Mouse (Mus musculus) MEL (cell line): ENCODE results near the gene Tgtp2. TPM values are rescaled to one million over a fixed set of nuclear protein-coding genes. Genes with fewer than 3 reads are reported as not detected.
A peak's percentile ranks its signal among the peaks of the same experiment; 100 is the strongest.
"Not testable (repeated sequence)": the region's sequence is repeated elsewhere in the genome, so short reads cannot be mapped to it uniquely, and the experiment has no call there.

ENCODE experiments used
- DNase-seq: peaks from one replicate; pipeline ENCODE4 v3.0.0; 2011; ENCODE audit warnings: low read depth, low spot score
- H3K27ac ChIP-seq: 2 replicates; pipeline ENCODE4 v1.5.1; 2012; ENCODE audit warnings: low read depth, mild to moderate bottlenecking, control low read depth, low read length, moderate library complexity; ENCODE audit not compliant: control insufficient read depth
- H3K27me3 ChIP-seq, 2 experiments: fragments of 150-350 bp in 1 of 2; sonication (generic) in 1 of 2; 2 replicates each; pipeline ENCODE4 v1.6.1; 2012; ENCODE audit warnings: low read length in 2 of 2, mild to moderate bottlenecking in 2 of 2, improper control_type of control experiment in 1 of 2, moderate library complexity in 1 of 2; ENCODE audit not compliant: insufficient read depth in 2 of 2, control insufficient read depth in 1 of 2
- H3K36me3 ChIP-seq, 2 experiments: 2 replicates each; pipeline ENCODE4 v1.6.1; 2012 to 2014; ENCODE audit warnings: low read length in 2 of 2, improper control_type of control experiment in 1 of 2, inconsistent platforms in 1 of 2, mild to moderate bottlenecking in 1 of 2; ENCODE audit not compliant: insufficient read depth in 2 of 2, control insufficient read depth in 1 of 2
- H3K4me1 ChIP-seq, 2 experiments: fragments of 150-350 bp in 1 of 2; sonication (generic) in 1 of 2; 2 replicates each; pipeline ENCODE4 v1.6.1; 2012; ENCODE audit warnings: low read length in 2 of 2, improper control_type of control experiment in 1 of 2, mild to moderate bottlenecking in 1 of 2; ENCODE audit not compliant: insufficient read depth in 2 of 2, control insufficient read depth in 1 of 2
- H3K4me3 ChIP-seq, 2 experiments: fragments of 150-350 bp in 1 of 2; sonication (generic) in 1 of 2; 2 replicates each; pipeline ENCODE4 v1.5.1; 2012; ENCODE audit warnings: low read depth in 2 of 2, low read length in 2 of 2, mild to moderate bottlenecking in 2 of 2, moderate library complexity in 2 of 2, control low read depth in 1 of 2, improper control_type of control experiment in 1 of 2; ENCODE audit not compliant: control insufficient read depth in 1 of 2, insufficient read depth in 1 of 2
- H3K79me2 ChIP-seq: 2 replicates; pipeline ENCODE4 v1.6.1; 2012; ENCODE audit warnings: mild to moderate bottlenecking, low read length, moderate library complexity; ENCODE audit not compliant: control insufficient read depth, poor library complexity, insufficient read depth
- H3K9ac ChIP-seq: 2 replicates; pipeline ENCODE4 v1.6.1; 2012; ENCODE audit warnings: low read depth, mild to moderate bottlenecking, control low read depth, low read length, moderate library complexity; ENCODE audit not compliant: control insufficient read depth, poor library complexity, severe bottlenecking
- H3K9me3 ChIP-seq: fragments of 150-350 bp; sonication (generic); replicated peaks from 2 replicates; pipeline ENCODE4 v1.6.1; 2012; ENCODE audit warnings: mild to moderate bottlenecking, low read length, improper control_type of control experiment, moderate library complexity; ENCODE audit not compliant: insufficient read depth
- CHD1 ChIP-seq: IDR thresholded peaks from 2 replicates; pipeline ENCODE4 v1.6.1; 2012; ENCODE audit warnings: low read depth, mild to moderate bottlenecking, inconsistent platforms, low read length, improper control_type of control experiment
- ELF1 ChIP-seq: IDR thresholded peaks from 2 replicates; pipeline ENCODE4 v1.6.1; 2014; ENCODE audit warnings: low read depth, mild to moderate bottlenecking, inconsistent platforms, low read length, improper control_type of control experiment, moderate library complexity
- EP300 ChIP-seq, 2 experiments: IDR thresholded peaks; 2 replicates each; pipeline ENCODE4 v1.6.1; 2011; ENCODE audit warnings: improper control_type of control experiment in 2 of 2, low read length in 2 of 2, low read depth in 1 of 2, mild to moderate bottlenecking in 1 of 2
- ETS1 ChIP-seq: IDR thresholded peaks from 2 replicates; pipeline ENCODE4 v1.6.1; 2012; ENCODE audit warnings: low read depth, mild to moderate bottlenecking, inconsistent platforms, low read length, improper control_type of control experiment, moderate library complexity
- GABPA ChIP-seq: IDR thresholded peaks from 2 replicates; pipeline ENCODE4 v1.6.1; 2012; ENCODE audit warnings: low read depth, mild to moderate bottlenecking, inconsistent platforms, low read length, improper control_type of control experiment, moderate library complexity
- GATA1 ChIP-seq: IDR thresholded peaks from 2 replicates; pipeline ENCODE4 v1.6.1; 2011; ENCODE audit warnings: low read depth, low read length, improper control_type of control experiment
- JUND ChIP-seq: IDR thresholded peaks from 2 replicates; pipeline ENCODE4 v1.6.1; 2011; ENCODE audit warnings: low read depth, mild to moderate bottlenecking, improper control_type of control experiment, low read length
- MAFK ChIP-seq: IDR thresholded peaks from 2 replicates; pipeline ENCODE4 v1.6.1; 2011; ENCODE audit warnings: low read depth, mild to moderate bottlenecking, low read length, improper control_type of control experiment, borderline replicate concordance
- MAX ChIP-seq: IDR thresholded peaks from 2 replicates; pipeline ENCODE4 v1.6.1; 2011; ENCODE audit warnings: low read length, improper control_type of control experiment
- MAZ ChIP-seq: IDR thresholded peaks from 2 replicates; pipeline ENCODE4 v1.6.1; 2012; ENCODE audit warnings: low read depth, mild to moderate bottlenecking, inconsistent platforms, low read length, improper control_type of control experiment
- MEF2A ChIP-seq: IDR thresholded peaks from 2 replicates; pipeline ENCODE4 v1.6.1; 2014; ENCODE audit warnings: low read depth, mild to moderate bottlenecking, inconsistent platforms, low read length, improper control_type of control experiment; ENCODE audit not compliant: poor library complexity, insufficient replicate concordance, severe bottlenecking; ENCODE audit errors: extremely low read depth
- MXI1 ChIP-seq: IDR thresholded peaks from 2 replicates; pipeline ENCODE4 v1.6.1; 2011; ENCODE audit warnings: mild to moderate bottlenecking, low read depth, low read length, improper control_type of control experiment
- MYB ChIP-seq: IDR thresholded peaks from 2 replicates; pipeline ENCODE4 v1.6.1; 2011; ENCODE audit warnings: mild to moderate bottlenecking, low read depth, low read length, improper control_type of control experiment
- MYC ChIP-seq: IDR thresholded peaks from 2 replicates; pipeline ENCODE4 v1.6.1; 2011; ENCODE audit warnings: low read depth, mild to moderate bottlenecking, low read length, improper control_type of control experiment, moderate library complexity
- NELFE ChIP-seq: IDR thresholded peaks from 2 replicates; pipeline ENCODE4 v1.6.1; 2011; ENCODE audit warnings: low read depth, low read length, improper control_type of control experiment
- POLR2A ChIP-seq, 2 experiments: IDR thresholded peaks; 2 replicates each; pipeline ENCODE4 v1.6.1; 2011 to 2012; ENCODE audit warnings: low read length in 2 of 2, mild to moderate bottlenecking in 2 of 2, control low read depth in 1 of 2, improper control_type of control experiment in 1 of 2, low read depth in 1 of 2, moderate library complexity in 1 of 2; ENCODE audit not compliant: control insufficient read depth in 1 of 2, insufficient read depth in 1 of 2, poor library complexity in 1 of 2
- POLR2AphosphoS2 ChIP-seq: IDR thresholded peaks from 2 replicates; pipeline ENCODE4 v1.6.1; 2011; ENCODE audit warnings: low read length, improper control_type of control experiment
- POLR2AphosphoS5 ChIP-seq: IDR thresholded peaks from 2 replicates; pipeline ENCODE4 v1.6.1; 2012; ENCODE audit warnings: low read depth, borderline replicate concordance, mild to moderate bottlenecking, inconsistent platforms, low read length, moderate library complexity, mixed read lengths
- RAD21 ChIP-seq: IDR thresholded peaks from 2 replicates; pipeline ENCODE4 v1.6.1; 2011; ENCODE audit warnings: mild to moderate bottlenecking, low read depth, low read length, improper control_type of control experiment
- RCOR1 ChIP-seq: IDR thresholded peaks from 2 replicates; pipeline ENCODE4 v1.6.1; 2012; ENCODE audit warnings: low read depth, mild to moderate bottlenecking, inconsistent platforms, low read length, improper control_type of control experiment
- SIN3A ChIP-seq: IDR thresholded peaks from 2 replicates; pipeline ENCODE4 v1.6.1; 2012; ENCODE audit warnings: low read length, improper control_type of control experiment, inconsistent platforms
- TAL1 ChIP-seq: IDR thresholded peaks from 2 replicates; pipeline ENCODE4 v1.6.1; 2012; ENCODE audit warnings: mild to moderate bottlenecking, inconsistent platforms, low read length, moderate library complexity, mixed read lengths
- TBP ChIP-seq: IDR thresholded peaks from 2 replicates; pipeline ENCODE4 v1.8.0; 2011; ENCODE audit warnings: low read depth, low read length, improper control_type of control experiment
- TCF12 ChIP-seq: IDR thresholded peaks from 2 replicates; pipeline ENCODE4 v1.6.1; 2014; ENCODE audit warnings: low read depth, mild to moderate bottlenecking, inconsistent platforms, low read length, improper control_type of control experiment, moderate library complexity
- polyA plus RNA-seq, 2 experiments: library from polyadenylated mRNA; stranded (reverse) in 1 of 2; unstranded in 1 of 2; fragments of >175 nt in 1 of 2; fragments of >200 nt in 1 of 2; gene quantifications; 2 replicates each; pipeline versions ENCODE4 v1.2.1 to v1.2.4; 2012; ENCODE audit warnings: low replicate concordance in 2 of 2, low read depth in 1 of 2; ENCODE audit not compliant: insufficient read length in 2 of 2, insufficient read depth in 1 of 2, missing spikeins in 1 of 2
- total RNA-seq: library from RNA; depleted of rRNA; stranded (reverse); fragments of 300-350 nt; gene quantifications from 2 replicates; pipeline ENCODE4 v1.2.3, GENCODE M21; 2012

Tgtp2 gene
- total and polyA plus RNA-seq, 3 experiments, result 0.54 to 0.77 TPM; not detected in 1

GRCm38 (mm10) chr11:49078719-49079118 is 14.7 kb upstream of the Tgtp2 start:
- H3K9me3 ChIP-seq, result no peaks in the 10 kb centered on the region
- DNase-seq, result peak; percentile 33
- H3K79me2 ChIP-seq, result peaks cover 34% of the 10 kb centered on the region
- H3K27me3 ChIP-seq, result no peaks in the 10 kb centered on the region
- TF ChIP-seq MXI1, result no peak
- TF ChIP-seq SIN3A, result 0 out of 2 replicates have a peak, but pooled peaks have one; percentile 10
- TF ChIP-seq MAFK, result no peak
- TF ChIP-seq JUND, result no peak
- TF ChIP-seq CHD1, result no peak; the same call in 1 of the 2 replicates
- TF ChIP-seq RAD21, result no peak
- TF ChIP-seq MEF2A, result no peak
- peak overlapping the region in 1 of 2 experiments; percentile 60; a peak in 1 of 4 replicates for H3K4me3 ChIP-seq
- H3K9ac ChIP-seq, result peak overlapping the region; percentile 23; the same call in 1 of the 2 replicates
- H3K27ac ChIP-seq, result 0 out of 2 replicates have a peak overlapping the region, but pooled peaks have one; percentile 4
- H3K36me3 ChIP-seq, result peaks cover 0 to 58% of the 10 kb centered on the region in 2 experiments; a peak in 2 of 4 replicates
- H3K4me1 ChIP-seq, result peaks cover 42 to 45% of the 10 kb centered on the region in 2 experiments

- Histone ChIP-seq H3K79me2 (peaks cover 29% of the 10 kb centered on the region), H3K4me1 (peaks cover 29 to 30% of the 10 kb centered on the region in 2 experiments), H3K27ac (peak overlapping the region; percentile 93)
These were observed 13.0 kb upstream of the Tgtp2 start for GRCm38 (mm10) chr11:49077012-49077411.

GRCm38 (mm10) chr11:49076001-49076757 is 12.2 kb upstream of the Tgtp2 start, which contains the start of gene Ifi47:
Gene Ifi47, plus strand, starts transcription at chr11:49076587.
- not testable (repeated sequence) for H3K27me3 ChIP-seq, H3K9me3 ChIP-seq
- H3K36me3 ChIP-seq, result peaks cover 0 to 50% of the 10 kb centered on the region in 2 experiments; a peak in 2 of 4 replicates
- H3K4me1 ChIP-seq, result peaks cover 27 to 28% of the 10 kb centered on the region in 2 experiments
- H3K27ac ChIP-seq, result peak within 1 kb of the TSS; percentile 93
- H3K4me3 ChIP-seq, result peak within 1 kb of the TSS; percentile 49 to 60
- H3K9ac ChIP-seq, result peak within 1 kb of the TSS; percentile 69
- peak; percentile 90 for DNase-seq
- peaks cover 25% of the 10 kb centered on the region for H3K79me2 ChIP-seq
- TF ChIP-seq EP300 (IDR thresholded peaks at IDR 0.05; ENCODE audit: low read depth in 1 of 2, low read length in 2 of 2) (peak; percentile 85 to 88), GABPA (0 out of 2 replicates have a peak, but pooled peaks have one; percentile 17), ELF1 (peak; percentile 64), MYC (peak; percentile 88), MXI1 (0 out of 2 replicates have a peak, but pooled peaks have one; percentile 28), TBP (peak; percentile 92), POLR2AphosphoS2 (0 out of 2 replicates have a peak, but pooled peaks have one; percentile 20), CHD1 (peak; percentile 70; the same call in 1 of the 2 replicates), SIN3A (peak; percentile 89), MEF2A (peak; percentile 89), ETS1 (peak; percentile 89), TAL1 (peak; percentile 31; the same call in 1 of the 2 replicates), MAX (peak; percentile 16; the same call in 1 of the 2 replicates), TCF12 (peak; percentile 73), POLR2A (IDR thresholded peaks at IDR 0.05; ENCODE audit: control insufficient read depth in 1 of 2, insufficient read depth in 1 of 2, low read depth in 1 of 2, low read length in 2 of 2, poor library complexity in 1 of 2) (peak in 1 of 2 experiments; percentile 76; a peak in 2 of 4 replicates), RCOR1 (peak; percentile 66; the same call in 1 of the 2 replicates), NELFE (peak; percentile 57; the same call in 1 of the 2 replicates), GATA1 (peak; percentile 75), MYB (peak; percentile 65; the same call in 1 of the 2 replicates)

More at GRCm38 (mm10) chr11:49077012-49077411, 13.0 kb upstream of the Tgtp2 start:
- Histone ChIP-seq H3K4me3 (peak overlapping the region; percentile 49 to 60), H3K9me3 (no peaks in the 10 kb centered on the region), H3K9ac (peak overlapping the region; percentile 69), H3K36me3 (peaks cover 0 to 46% of the 10 kb centered on the region in 2 experiments; a peak in 2 of 4 replicates), H3K27me3 (no peaks in the 10 kb centered on the region)
- DNase-seq, result peak; percentile 52
- TF ChIP-seq POLR2AphosphoS5 (no peak), MAZ (0 out of 2 replicates have a peak, but pooled peaks have one; percentile 29)
